Mouse (Mus musculus): ENCODE results near the gene Gm21118. TPM values are rescaled to one million over a fixed set of nuclear protein-coding genes. Genes with fewer than 3 reads are reported as not detected.

The Gm21118 gene
- not detected in 2 replicates for polyA plus RNA-seq (2015; fragmentation: Nextera tagmentation; extraction: Ambion mirVana)

GRCm38 (mm10) chrY:70273542-70273941, at the start of gene Gm21118:
Gm21118 (minus strand) TSS chrY:70273642.

GRCm38 (mm10) chrY:70303187-70303586, 29.7 kb upstream of the Gm21118 start, which contains the start of the genes Gm29423 and Gm29644:
Gm29423 (minus strand) TSS chrY:70303287.
Gm29644 (minus strand) TSS chrY:70303343.

Other genes with a start within 250 kb of the Gm21118 start
- gene Gm29423, start 29.6 kb upstream of the Gm21118 start, polyA plus RNA-seq (2015; fragmentation: Nextera tagmentation; extraction: Ambion mirVana): not detected in 2 replicates
- gene Gm29644, start 29.7 kb upstream of the Gm21118 start, polyA plus RNA-seq (2015; fragmentation: Nextera tagmentation; extraction: Ambion mirVana): not detected in 2 replicates
- gene Gm20888, start 168.2 kb upstream of the Gm21118 start, polyA plus RNA-seq (2015; fragmentation: Nextera tagmentation; extraction: Ambion mirVana): not detected in 2 replicates